Mouse (Mus musculus) embryonic facial prominence, embryonic 14.5 days (tissue): Measurements from ENCODE around the gene Tcf20. TPM values are rescaled to one million over a fixed set of nuclear protein-coding genes. Genes with fewer than 3 reads are reported as not detected.
A peak's percentile ranks its signal among the peaks of the same experiment; 100 is the strongest.

Experiments used
- ATAC-seq: fragments of 200-750 bp; cut with Nextera tagmentation; 2 replicates; pipeline ENCODE4 v1.8.0; 2017; ENCODE audit warnings: low read depth, moderate number of reproducible peaks, moderate TSS enrichment
- DNase-seq: peaks from one replicate; pipeline ENCODE4 v3.0.0-alpha.2; 2015; ENCODE audit warnings: low spot score
- H3K27ac ChIP-seq: fragments of 300-500 bp; sonication (generic); replicated peaks from 2 replicates; pipeline ENCODE4 v1.5.1; 2014; ENCODE audit warnings: low read depth, mild to moderate bottlenecking, low read length, moderate library complexity
- H3K27me3 ChIP-seq: fragments of 300-500 bp; sonication (generic); replicated peaks from 2 replicates; pipeline ENCODE4 v1.6.1; 2014; ENCODE audit warnings: low read length; ENCODE audit not compliant: control insufficient read depth, insufficient read depth
- H3K36me3 ChIP-seq: fragments of 300-500 bp; sonication (generic); 2 replicates; pipeline ENCODE4 v1.6.1; 2014; ENCODE audit warnings: low read length, mixed read lengths; ENCODE audit not compliant: control insufficient read depth, insufficient read depth
- H3K4me1 ChIP-seq: fragments of 300-500 bp; sonication (generic); 2 replicates; pipeline ENCODE4 v1.6.1; 2014; ENCODE audit warnings: antibody characterized with exemption, low read length; ENCODE audit not compliant: control insufficient read depth, insufficient read depth
- H3K4me2 ChIP-seq: fragments of 300-500 bp; sonication (generic); 2 replicates; pipeline ENCODE4 v1.6.1; 2014; ENCODE audit warnings: low read depth, mild to moderate bottlenecking, low read length, moderate library complexity, mixed read lengths
- H3K4me3 ChIP-seq: fragments of 300-500 bp; sonication (generic); 2 replicates; pipeline ENCODE4 v1.5.1; 2014; ENCODE audit warnings: low read depth, mild to moderate bottlenecking, low read length
- H3K9ac ChIP-seq: fragments of 300-500 bp; sonication (generic); 2 replicates; pipeline ENCODE4 v1.6.1; 2014; ENCODE audit warnings: low read depth, mild to moderate bottlenecking, low read length, moderate library complexity, mixed read lengths
- H3K9me3 ChIP-seq: fragments of 300-500 bp; sonication (generic); 2 replicates; pipeline ENCODE4 v1.6.1; 2016; ENCODE audit warnings: low read length; ENCODE audit not compliant: control insufficient read depth
- WGBS: fragments of 180-500 bp; shearing (Covaris S2); extraction: QIAGEN DNeasy Blood & Tissue Kit; methylation state at CpG from one replicate; pipeline ENCODE4 v1.1.7; 2014; 5-methylcytosine and 5-hydroxymethylcytosine counted together
- polyA plus RNA-seq: library from polyadenylated mRNA; unstranded; fragments of >200 nt; fragmentation: Nextera tagmentation; extraction: Ambion mirVana; gene quantifications from 2 replicates; pipeline ENCODE4 v1.2.1, GENCODE M21; 2014

Tcf20 gene
- polyA plus RNA-seq, 1 experiment from 2014 or later: 11.3 TPM

GRCm38 (mm10) chr15:82958253-82958701 is 29.4 kb downstream of the Tcf20 start:
- DNase-seq (peak; percentile 73), ATAC-seq (peak; percentile 55)
- Histone ChIP-seq H3K9ac (peak overlapping the region; percentile 9; the same call in 1 of the 2 replicates), H3K27ac (no peak overlapping the region), H3K36me3 (no peaks in the 10 kb centered on the region), H3K4me3 (no peak overlapping the region), H3K27me3 (peaks cover 3% of the 10 kb centered on the region; the same call in 1 of the 2 replicates), H3K4me2 (peak overlapping the region; percentile 45), H3K9me3 (no peaks in the 10 kb centered on the region), H3K4me1 (peaks cover 56% of the 10 kb centered on the region)
- 10% methylated on average over 15 of the region's 16 CpGs for WGBS

GRCm38 (mm10) chr15:82956721-82957120 is 31.0 kb downstream of the Tcf20 start:
- no peak for DNase-seq
- Histone ChIP-seq H3K4me2 (no peak overlapping the region), H3K9me3 (no peaks in the 10 kb centered on the region), H3K27me3 (peaks cover 3% of the 10 kb centered on the region; the same call in 1 of the 2 replicates), H3K27ac (no peak overlapping the region), H3K4me1 (peaks cover 55% of the 10 kb centered on the region), H3K36me3 (no peaks in the 10 kb centered on the region), H3K9ac (no peak overlapping the region), H3K4me3 (no peak overlapping the region)
- WGBS: 52% methylated on average over 4 of the region's 4 CpGs
- ATAC-seq: no peak

- DNase-seq: no peak
- Histone ChIP-seq H3K9me3 (no peaks in the 10 kb centered on the region), H3K4me2 (no peak overlapping the region), H3K27me3 (peaks cover 3% of the 10 kb centered on the region; the same call in 1 of the 2 replicates), H3K4me3 (no peak overlapping the region), H3K36me3 (no peaks in the 10 kb centered on the region), H3K4me1 (peaks cover 51% of the 10 kb centered on the region), H3K9ac (no peak overlapping the region), H3K27ac (no peak overlapping the region)
- 82% methylated on average over 3 of the region's 3 CpGs for WGBS
- ATAC-seq: no peak
Measured at GRCm38 (mm10) chr15:82956310-82956709, 31.4 kb downstream of the Tcf20 start.

- H3K9me3 ChIP-seq: no peaks in the 10 kb centered on the region
- no peak overlapping the region for H3K27ac ChIP-seq
- H3K4me1 ChIP-seq: peaks cover 43% of the 10 kb centered on the region
- no peak overlapping the region for H3K4me3 ChIP-seq
- ATAC-seq: no peak
- H3K36me3 ChIP-seq: no peaks in the 10 kb centered on the region
- H3K9ac ChIP-seq: no peak overlapping the region
- 71% methylated on average over 8 of the region's 8 CpGs for WGBS
- no peaks in the 10 kb centered on the region; the same call in 1 of the 2 replicates for H3K27me3 ChIP-seq
- no peak for DNase-seq
- no peak overlapping the region for H3K4me2 ChIP-seq
Measured at GRCm38 (mm10) chr15:82955286-82955685, 32.4 kb downstream of the Tcf20 start.

GRCm38 (mm10) chr15:82954034-82954433 is 33.6 kb downstream of the Tcf20 start:
- Histone ChIP-seq H3K4me2 (no peak overlapping the region), H3K9ac (no peak overlapping the region), H3K27ac (no peak overlapping the region), H3K9me3 (no peaks in the 10 kb centered on the region), H3K36me3 (no peaks in the 10 kb centered on the region), H3K4me3 (no peak overlapping the region), H3K4me1 (peaks cover 36% of the 10 kb centered on the region), H3K27me3 (no peaks in the 10 kb centered on the region; the same call in 1 of the 2 replicates)
- DNase-seq (no peak), ATAC-seq (no peak)
- WGBS: 66% methylated on average over 5 of the region's 5 CpGs

- H3K4me1 ChIP-seq: peaks cover 31% of the 10 kb centered on the region
- H3K4me2 ChIP-seq: no peak overlapping the region
- no peaks in the 10 kb centered on the region for H3K9me3 ChIP-seq
- ATAC-seq (no peak), DNase-seq (no peak)
- no peak overlapping the region for H3K9ac ChIP-seq
- 34% methylated on average over 4 of the region's 4 CpGs for WGBS
- no peaks in the 10 kb centered on the region; the same call in 1 of the 2 replicates for H3K27me3 ChIP-seq
- H3K4me3 ChIP-seq: no peak overlapping the region
- no peaks in the 10 kb centered on the region for H3K36me3 ChIP-seq
- H3K27ac ChIP-seq: no peak overlapping the region
Measured at GRCm38 (mm10) chr15:82953096-82953495, 34.6 kb downstream of the Tcf20 start.

GRCm38 (mm10) chr15:82952292-82952705 is 35.4 kb downstream of the Tcf20 start:
- H3K9ac ChIP-seq: no peak overlapping the region

GRCm38 (mm10) chr15:82950246-82950645 is 37.4 kb downstream of the Tcf20 start:
- Histone ChIP-seq H3K4me3 (no peak overlapping the region), H3K4me2 (no peak overlapping the region), H3K36me3 (no peaks in the 10 kb centered on the region), H3K9me3 (no peaks in the 10 kb centered on the region), H3K27me3 (no peaks in the 10 kb centered on the region; the same call in 1 of the 2 replicates), H3K4me1 (peaks cover 27% of the 10 kb centered on the region), H3K27ac (no peak overlapping the region), H3K9ac (no peak overlapping the region)
- 59% methylated on average over 8 of the region's 8 CpGs for WGBS
- no peak for ATAC-seq
- no peak for DNase-seq

More at GRCm38 (mm10) chr15:82952292-82952705, 35.4 kb downstream of the Tcf20 start:
- 13% methylated on average over 13 of the region's 20 CpGs for WGBS
- no peak overlapping the region for H3K27ac ChIP-seq
- H3K4me3 ChIP-seq: no peak overlapping the region
- H3K4me1 ChIP-seq: peaks cover 27% of the 10 kb centered on the region
- DNase-seq (peak; percentile 91), ATAC-seq (peak; percentile 71)
- no peaks in the 10 kb centered on the region for H3K36me3 ChIP-seq
- H3K4me2 ChIP-seq: no peak overlapping the region
- H3K27me3 ChIP-seq: no peaks in the 10 kb centered on the region; the same call in 1 of the 2 replicates
- H3K9me3 ChIP-seq: no peaks in the 10 kb centered on the region

- ATAC-seq (no peak), DNase-seq (no peak)
- no peaks in the 10 kb centered on the region for H3K9me3 ChIP-seq
- no peak overlapping the region for H3K27ac ChIP-seq
- no peak overlapping the region for H3K4me2 ChIP-seq
- no peak overlapping the region for H3K4me3 ChIP-seq
- peaks cover 18% of the 10 kb centered on the region for H3K4me1 ChIP-seq
- H3K9ac ChIP-seq: no peak overlapping the region
- no peaks in the 10 kb centered on the region for H3K27me3 ChIP-seq
- H3K36me3 ChIP-seq: no peaks in the 10 kb centered on the region
- 69% methylated on average over 5 of the region's 5 CpGs for WGBS
Measured at GRCm38 (mm10) chr15:82947431-82947830, 40.2 kb downstream of the Tcf20 start.
